Mouse (Mus musculus): ENCODE data around the gene Ddhd1.
A peak's percentile ranks its signal among the peaks of the same experiment; 100 is the strongest.
"Not testable (repeated sequence)": the region's sequence is repeated elsewhere in the genome, so short reads cannot be mapped to it uniquely, and the experiment has no call there.

The Ddhd1 gene

DNA sequence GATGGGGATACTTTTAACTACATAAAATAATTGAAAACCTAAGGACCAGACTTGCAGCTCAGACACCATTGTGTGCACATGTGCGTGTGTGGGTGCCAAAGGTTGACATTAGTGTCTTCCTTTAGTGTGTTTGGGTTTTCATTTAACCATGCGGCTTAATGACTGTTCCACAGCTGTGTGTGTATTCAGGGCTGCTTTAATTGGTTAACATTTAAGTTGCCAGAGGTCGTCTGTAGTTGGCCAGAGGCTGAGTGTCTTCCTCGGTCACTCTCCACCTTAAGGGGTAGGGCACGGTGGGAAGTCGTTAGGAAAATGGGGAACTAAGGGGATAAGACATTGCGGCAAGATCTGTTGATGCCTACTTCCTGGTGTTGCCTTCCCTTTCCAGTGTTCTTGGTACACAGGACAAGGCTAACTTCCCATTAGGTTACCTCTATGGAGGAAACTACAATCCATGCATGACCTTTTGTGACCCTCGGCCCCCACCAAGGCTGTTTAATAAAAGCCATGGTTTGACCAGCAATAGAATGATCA, 74.4 kb downstream of the Ddhd1 start:
- no peak for DNase-seq (ENCODE audit: extremely low spot score, low spot score)

DNA sequence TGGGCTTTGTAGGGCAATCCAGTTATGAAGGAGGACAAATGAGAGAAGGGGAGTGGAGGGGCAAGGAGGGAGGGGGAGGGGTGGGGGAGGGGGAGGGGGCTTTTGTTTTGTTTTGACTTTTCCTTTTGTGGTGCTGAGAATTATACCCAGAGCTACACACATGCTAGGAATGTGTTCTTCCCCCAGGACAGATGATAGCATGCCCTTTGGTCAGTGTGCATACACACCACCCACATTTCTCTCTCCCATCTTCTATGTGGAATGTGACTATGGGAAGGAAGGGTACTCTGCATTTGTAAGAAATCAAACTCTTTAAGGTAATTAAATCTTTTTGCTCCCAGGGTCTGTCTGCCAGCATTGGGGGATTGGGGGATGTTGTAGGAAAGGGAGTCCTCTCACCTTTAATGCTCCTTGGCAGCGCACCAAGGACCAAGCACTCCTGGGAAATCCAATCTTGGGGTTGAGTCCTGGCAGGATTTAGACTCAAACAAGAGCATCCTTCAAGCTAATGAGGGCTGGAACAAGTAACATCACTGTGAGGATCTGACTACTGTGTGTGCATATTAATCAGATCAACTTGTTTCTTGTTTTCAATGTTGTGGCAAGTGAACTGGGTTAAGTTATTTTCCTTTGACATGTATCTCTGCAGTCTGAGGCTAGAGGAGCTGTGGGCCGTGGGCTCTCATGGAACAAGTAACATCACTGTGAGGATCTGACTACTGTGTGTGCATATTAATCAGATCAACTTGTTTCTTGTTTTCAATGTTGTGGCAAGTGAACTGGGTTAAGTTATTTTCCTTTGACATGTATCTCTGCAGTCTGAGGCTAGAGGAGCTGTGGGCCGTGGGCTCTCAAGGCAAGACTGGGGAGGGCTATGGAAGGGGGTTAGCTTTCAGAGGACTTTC, 76.8 kb downstream of the Ddhd1 start:
- not testable (repeated sequence) for DNase-seq (ENCODE audit: extremely low spot score, low spot score)

DNA sequence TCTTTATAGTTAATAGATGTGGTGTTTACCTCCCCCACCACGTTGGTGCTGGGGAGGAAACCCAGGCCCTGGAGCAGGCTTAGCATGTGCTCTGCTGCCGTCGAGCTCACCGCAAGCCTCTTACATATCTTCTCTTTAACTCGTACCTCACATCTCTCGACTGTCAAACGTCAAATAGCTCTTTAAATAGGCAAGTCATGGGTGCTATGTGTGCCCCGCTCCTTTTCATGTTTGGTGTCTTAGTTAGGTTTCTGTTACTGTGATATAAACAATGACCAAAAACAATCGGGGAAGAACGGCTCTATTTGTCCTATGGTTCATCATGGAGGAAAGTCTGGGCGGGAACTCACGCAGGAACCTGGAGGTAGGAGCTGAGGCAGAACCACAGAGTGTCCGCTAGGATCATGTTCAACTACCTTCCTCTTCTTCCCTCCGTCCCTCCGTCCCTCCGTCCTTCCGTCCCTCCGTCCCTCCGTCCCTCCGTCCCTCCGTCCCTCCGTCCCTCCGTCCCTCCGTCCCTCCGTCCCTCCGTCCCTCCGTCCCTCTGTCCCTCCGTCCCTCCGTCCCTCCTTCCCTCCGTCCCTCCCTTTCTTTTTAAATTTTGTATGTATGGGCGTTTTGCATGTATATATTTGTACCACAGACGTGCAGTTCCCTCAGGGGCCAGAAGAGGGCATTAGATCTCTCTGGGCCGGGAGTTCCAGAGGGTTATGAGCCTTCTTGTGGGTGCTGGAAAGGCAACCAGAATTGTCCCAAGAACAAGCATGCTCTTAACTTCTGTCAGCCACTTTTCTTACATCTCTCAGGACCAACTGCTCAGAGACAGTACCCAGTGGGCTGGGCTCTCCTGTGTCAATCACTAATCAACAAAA, 91.6 kb downstream of the Ddhd1 start:
- DNase-seq (ENCODE audit: extremely low spot score, low spot score), result peak; percentile 87

DNA sequence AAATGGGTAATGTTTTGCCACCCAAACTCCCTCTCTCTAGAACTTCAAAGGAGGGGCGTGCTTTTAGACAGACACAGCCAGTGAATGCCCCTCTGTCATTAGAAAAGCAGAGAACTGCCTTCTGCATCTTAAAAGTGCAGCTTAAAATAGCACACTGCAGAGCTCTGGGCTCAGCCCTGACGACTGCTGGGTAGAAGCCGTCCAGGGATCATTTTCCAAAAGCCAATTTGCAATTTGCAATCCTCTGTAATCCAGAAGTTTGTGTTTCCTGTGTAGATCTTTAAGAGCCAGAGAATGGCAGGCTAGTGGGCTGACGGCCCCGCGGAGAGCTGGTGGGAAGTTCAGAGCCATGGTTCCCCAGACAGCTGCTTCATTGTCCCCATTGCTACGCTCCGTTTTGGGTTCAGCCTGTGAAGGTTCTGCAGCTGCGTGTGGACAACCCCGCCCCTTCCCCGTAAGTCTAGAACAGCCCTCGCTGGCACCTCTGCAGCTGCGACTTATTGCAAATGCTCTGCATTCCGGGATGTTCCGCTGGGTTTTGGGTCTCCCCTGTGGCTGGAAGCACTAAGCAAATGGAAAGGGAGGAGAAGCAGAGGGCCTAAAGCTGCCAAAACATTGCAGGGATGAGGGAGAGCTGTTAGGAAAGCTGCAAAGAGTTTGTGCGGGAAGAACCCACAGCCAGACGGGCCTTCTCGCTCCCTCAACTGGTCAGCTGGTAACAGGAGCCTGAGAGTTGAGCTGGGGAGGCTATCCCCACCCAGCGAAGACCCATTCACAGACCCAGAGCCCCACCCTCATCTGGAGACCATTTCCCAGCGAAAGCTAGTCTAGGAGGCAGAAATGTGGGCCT, 92.5 kb downstream of the Ddhd1 start:
- DNase-seq (ENCODE audit: extremely low spot score, low spot score), result peak; percentile 59

DNA sequence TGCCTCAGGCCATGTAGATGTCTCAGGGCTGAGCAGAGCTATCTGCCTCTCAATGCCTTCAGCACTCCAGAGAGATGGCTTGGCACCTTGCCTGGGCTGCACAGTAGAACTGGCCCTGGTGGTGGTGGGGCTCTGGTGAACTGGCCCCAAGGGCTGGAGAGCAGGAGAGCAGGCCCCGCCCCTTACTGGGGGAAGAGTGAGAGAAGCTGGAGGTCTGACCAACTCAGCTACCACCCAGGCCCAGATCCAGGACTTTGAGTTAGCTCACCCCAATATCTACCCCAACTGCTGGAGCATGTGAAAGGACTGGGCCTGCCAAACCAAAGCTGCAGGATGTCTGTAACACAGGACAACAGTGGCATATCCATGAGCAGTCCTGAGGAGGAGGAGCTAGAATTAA, 94.4 kb downstream of the Ddhd1 start:
- DNase-seq (ENCODE audit: extremely low spot score, low spot score), result no peak

DNA sequence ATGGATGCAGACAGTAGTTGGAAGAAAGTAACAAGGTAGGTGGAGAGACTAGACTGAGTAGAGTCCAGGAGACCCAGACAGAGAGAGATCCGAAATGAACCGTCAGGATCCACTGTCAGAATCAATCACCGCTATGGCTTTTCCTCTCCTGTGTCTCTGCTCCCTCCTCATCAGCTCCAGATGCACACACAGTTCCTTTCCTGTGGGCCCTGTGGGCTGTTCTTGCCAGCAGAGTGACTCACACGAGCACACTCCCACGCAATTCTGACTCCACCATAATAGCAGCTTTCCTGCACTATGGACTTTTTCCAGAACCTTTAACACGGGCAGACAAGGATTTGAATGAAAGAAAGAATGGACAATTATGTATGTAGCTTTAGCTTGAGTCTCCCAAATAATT, 96.3 kb downstream of the Ddhd1 start:
- no peak for DNase-seq (ENCODE audit: extremely low spot score, low spot score)

DNA sequence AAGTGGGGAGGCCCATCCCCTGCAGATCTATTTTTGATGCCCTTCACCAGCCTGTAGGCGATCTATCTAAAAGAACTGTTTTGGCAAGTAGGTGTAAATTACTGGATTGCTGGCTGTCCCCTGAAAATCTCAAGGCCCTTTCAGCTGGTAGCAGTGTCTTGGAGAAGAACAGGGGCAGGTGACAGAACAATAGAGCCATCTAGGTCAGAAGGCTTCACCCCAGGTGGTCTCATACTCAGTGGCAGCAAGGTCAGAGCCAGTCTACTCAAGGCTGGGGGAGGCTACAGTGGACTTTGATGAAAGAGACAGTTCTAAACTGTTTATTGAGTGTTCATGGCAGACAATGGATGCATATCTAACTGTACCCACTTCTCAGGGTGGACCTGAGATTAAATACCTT, 98.9 kb downstream of the Ddhd1 start:
- DNase-seq (ENCODE audit: extremely low spot score, low spot score), result no peak

DNA sequence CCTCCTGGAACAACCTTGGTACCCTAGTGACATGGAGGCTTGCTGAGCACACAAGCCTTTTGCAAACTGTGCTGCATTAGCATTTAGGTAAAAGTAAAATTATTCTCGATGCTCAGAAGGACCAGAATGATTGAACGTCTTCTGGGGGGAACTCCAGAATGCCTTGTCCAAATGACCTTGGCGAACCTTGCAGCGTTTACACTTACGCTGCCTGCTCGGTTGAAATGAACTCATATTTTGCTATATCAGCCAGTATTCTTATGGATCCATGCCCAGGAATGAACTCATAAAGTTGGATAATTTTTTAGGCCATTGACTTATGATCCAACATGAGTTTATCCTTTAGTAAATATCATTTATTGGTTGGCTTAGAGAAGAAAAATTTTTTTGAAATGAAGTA, 103.6 kb downstream of the Ddhd1 start:
- DNase-seq (ENCODE audit: extremely low spot score, low spot score), result no peak

DNA sequence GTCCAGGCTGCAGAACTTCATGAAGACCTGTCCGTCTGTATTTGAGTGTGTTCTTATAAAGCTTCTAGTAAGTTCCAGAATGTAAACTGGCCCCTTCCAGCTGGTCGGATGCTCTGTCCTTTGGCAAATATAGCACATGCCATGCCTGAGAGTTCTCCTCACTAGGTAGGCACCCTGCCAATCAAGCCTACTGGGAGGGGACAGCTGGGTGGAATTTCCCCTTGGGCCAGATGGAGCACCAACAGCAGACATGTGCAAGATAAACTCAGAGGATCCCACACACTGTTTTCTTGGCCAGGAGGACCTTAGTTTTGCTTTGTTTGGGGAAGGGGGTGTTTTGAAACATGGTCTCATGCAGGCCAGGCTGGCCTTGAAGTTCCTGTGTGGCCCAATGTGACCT, 104.1 kb downstream of the Ddhd1 start:
- no peak for DNase-seq (ENCODE audit: extremely low spot score, low spot score)

DNA sequence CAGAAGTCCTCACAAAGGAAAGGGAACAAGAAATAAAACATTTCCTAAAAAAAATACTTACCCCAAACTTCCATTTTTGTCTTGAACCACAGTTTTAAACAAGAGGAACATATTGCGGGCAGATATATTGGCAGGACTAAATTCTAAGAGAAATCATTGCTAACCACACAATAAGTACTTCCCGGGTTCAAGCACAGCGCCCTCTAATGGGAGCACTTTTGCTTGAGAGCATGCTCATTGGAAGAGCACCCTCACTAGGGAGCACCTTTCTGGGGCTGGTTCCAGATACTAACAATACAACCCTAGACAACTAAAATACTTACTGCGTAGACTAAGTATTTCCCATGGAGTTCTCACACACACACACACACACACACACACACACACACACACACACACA, 105.5 kb downstream of the Ddhd1 start:
- DNase-seq (ENCODE audit: extremely low spot score, low spot score), result no peak

DNA sequence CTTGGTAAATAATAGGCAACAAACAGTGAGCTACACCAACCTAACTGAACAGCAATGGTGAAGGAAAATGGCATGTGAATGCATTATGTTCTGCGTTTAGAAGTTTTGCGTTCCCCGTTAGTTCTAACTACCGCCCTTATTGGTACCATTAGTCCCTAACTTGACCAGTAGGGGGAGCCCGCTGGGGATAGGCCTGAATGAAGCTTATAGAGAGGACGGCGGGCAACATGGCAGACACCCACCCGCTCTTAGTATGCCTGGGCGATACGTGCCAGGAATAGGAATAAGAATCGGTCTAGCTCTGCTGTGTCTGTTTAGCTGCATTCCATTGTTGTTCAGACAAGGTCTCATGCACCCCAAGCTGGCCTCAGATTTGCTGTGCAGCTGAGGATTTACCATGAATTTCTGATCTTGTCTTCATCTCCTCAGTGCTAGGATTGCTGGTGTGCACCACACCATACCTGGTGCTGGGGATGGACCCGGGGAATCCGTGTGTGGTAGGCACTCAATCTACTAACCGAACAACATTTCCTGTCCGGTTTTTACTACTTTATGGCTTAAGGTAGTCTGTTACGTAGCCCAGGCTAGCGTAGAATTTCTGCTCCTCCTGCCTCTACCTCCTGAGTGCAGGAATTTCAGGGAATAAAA, 106.7 kb downstream of the Ddhd1 start:
- DNase-seq (ENCODE audit: extremely low spot score, low spot score), result peak; percentile 60

DNA sequence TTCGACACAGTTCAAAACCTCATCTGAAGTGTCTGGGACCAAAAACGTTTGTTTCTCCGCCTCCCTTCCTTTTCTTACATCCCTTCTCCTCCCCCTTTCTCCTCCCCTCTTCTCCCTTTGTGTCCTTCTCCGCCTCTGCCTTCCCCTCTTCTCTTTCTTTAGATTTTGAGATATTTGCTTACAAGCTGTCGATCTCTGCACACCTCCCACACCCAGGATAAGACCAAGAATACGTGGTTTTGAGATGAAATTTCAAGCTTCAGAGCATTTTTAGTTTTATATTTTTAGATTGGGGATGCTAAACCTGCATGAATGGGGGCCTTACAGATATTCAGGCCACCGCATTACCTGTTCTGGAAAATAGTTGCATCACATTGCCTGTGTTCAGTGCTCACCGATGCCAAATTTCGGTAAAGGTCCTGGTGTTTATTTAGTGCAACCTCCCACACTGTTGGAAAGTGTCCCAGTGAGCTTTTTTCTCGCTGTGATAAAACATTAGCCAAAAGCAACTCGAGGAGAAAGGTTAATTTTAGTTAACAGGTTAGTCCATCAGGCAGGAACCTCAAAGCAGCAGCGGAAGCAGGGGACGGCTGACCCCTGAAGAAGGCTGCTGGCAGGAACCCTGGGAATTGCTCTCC, 107.8 kb downstream of the Ddhd1 start:
- no peak for DNase-seq (ENCODE audit: extremely low spot score, low spot score)

DNA sequence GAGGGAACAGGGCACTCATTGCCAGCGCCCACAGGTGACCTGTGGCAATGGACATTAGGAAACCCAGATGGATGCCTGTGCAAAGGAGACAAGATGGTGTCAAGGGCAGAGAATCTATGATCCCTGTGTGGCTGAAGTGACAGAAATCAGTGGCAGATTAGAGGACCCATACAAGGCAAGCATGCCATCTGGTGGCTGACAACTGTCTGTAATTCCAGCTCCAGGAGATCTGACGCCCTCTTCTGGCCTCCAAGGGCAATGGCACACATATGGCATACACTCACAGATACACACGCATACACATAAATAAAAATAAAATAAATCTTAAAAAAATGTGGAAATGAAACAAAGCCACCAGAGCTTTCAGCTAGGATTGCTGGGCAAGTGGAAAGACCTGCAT, 109.8 kb downstream of the Ddhd1 start:
- DNase-seq (ENCODE audit: extremely low spot score, low spot score), result no peak

DNA sequence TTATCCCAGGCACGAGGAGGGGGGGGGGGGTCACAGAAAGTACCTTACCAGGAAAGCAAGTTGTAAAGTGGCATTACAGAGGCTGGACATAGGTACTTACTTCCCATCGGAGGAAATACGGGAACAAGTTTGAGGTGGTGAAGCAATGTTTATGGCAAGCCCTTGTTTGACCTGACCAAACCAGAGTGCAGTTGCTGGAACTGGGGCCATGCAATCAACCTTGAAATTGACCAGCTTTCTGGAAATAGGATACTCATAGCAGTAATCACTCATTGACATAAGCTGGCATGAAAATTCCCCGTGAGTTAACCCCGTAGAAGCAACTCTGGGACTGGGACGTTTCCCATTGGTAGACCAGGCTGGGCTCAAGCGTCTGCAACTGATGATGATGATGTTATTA, 113.0 kb downstream of the Ddhd1 start:
- DNase-seq (ENCODE audit: extremely low spot score, low spot score), result no peak

DNA sequence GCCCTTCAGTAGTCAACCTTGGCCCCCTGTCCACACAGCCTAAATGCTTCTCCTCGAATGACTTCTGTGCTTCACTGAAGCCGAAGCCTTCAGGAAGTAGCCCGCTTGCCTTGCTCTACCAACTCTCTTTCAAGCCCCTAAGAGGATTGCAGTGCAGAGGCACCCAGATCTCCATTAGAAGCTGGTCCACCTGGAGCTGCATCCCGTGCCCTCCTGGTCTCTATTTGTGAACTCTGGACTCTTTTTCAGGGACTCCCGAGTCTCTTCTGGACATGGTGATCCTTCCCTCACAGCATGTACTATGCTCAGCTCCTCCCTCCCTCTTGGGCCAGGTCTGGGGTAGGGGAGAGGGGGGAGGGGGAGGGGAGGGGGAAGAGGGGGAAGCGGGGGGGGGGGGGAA, 113.9 kb downstream of the Ddhd1 start:
- DNase-seq (ENCODE audit: extremely low spot score, low spot score), result no peak

DNA sequence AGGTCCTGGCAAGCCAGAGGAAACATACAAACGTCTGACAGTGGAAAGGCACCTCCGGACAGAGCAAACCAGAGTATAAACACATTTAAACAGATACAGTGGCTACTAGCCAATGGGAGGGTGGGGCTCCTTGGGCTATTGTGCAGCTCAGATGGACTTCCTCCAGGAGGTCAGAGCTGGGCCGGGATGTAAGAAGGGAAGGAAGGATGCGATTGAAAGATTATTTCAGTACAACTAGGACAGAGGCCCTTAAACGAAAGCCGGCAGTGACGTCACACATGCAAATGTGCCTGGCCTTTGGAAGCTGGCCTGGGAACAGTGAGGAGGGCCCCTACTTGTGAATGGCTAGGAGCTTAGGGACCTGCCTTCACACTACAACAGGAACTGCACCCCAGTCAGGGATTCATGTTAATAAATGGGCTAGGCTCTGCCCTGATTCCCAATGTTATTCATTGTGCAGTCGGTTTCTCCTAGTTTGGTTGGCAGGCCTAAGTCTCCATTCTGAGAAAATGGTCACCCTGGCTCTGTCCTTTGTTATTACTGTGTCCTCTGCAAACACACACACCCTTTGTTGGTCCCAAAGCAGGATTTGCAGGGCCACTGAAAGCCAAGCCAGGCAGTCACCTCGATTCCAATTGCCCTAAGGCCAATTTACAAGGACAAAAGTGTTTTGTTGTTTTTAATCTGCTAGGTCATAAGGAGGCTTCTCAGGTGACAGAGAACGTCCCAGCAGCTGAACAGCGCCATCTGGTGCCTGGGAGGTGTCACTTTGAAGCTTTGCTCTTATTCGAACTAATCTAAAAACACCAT, 118.1 kb downstream of the Ddhd1 start:
- DNase-seq (ENCODE audit: extremely low spot score, low spot score), result peak; percentile 57

Data from neural tube, embryonic 10.5 days (tissue).